Mouse (Mus musculus): ENCODE measurements around the gene Myh7. TPM values are rescaled to one million over a fixed set of nuclear protein-coding genes. Genes with fewer than 3 reads are reported as not detected.
A peak's percentile ranks its signal among the peaks of the same experiment; 100 is the strongest.
"Not testable (repeated sequence)": the region's sequence is repeated elsewhere in the genome, so short reads cannot be mapped to it uniquely, and the experiment has no call there.

The Myh7 gene
- polyA plus RNA-seq (2015; fragmentation: Nextera tagmentation; extraction: Ambion mirVana): 37.3 and 42.7 TPM in 2 replicates

DNA sequence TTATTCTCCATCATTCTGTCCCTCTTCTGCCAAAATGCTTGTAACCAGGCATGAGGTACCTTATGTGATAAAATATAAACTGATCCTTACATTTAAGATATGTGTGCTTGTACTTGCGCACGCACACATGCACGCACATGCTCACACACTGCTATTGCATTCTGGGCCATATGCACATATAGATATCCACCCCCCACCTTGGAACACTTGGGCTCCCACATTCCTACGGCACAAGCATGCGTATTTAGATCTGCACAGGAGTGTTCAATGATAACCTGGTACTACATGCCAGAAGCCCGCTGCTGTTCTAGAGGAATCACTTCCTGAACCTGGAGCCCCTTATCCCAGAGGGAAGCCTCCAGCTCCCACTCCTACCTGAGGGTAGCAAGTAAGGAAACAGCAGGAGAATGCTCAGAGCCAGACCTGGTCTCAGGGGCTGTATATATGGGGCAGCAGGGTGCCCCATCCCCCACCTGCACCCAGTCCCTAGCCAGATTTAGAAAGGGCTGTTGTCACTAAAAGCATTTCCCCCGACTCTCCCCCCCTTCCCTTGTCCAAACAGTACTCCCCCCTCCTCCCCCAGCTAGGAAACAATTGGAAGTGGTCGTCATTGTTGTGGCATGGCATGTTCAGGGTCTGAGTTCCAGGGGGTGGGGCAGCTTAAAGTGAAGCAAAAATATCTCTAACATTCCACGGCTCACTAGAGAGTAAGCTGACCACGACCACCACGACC, at the start of gene Myh7:
Gene Myh7 (minus strand): TSS at position 491 of the 733 bp plus-strand sequence.
- ATAC-seq (ENCODE audit: low read depth): peak; percentile 19; the same call in 1 of the 2 replicates
- Histone ChIP-seq H3K9me3 (ENCODE audit: control insufficient read depth, low read length) (no peaks in the 10 kb centered on the region), H3K27ac (ENCODE audit: low read length) (peak within 1 kb of the TSS; percentile 89), H3K36me3 (ENCODE audit: control insufficient read depth, insufficient read depth, low read length) (no peaks in the 10 kb centered on the region), H3K9ac (ENCODE audit: low read length) (peak within 1 kb of the TSS; percentile 50), H3K27me3 (ENCODE audit: control insufficient read depth, insufficient read depth, low read depth, low read length) (no peaks in the 10 kb centered on the region), H3K4me2 (ENCODE audit: low read depth, low read length) (peak within 1 kb of the TSS; percentile 35), H3K4me3 (ENCODE audit: low read length) (peak within 1 kb of the TSS; percentile 24), H3K4me1 (replicated peaks; ENCODE audit: control insufficient read depth, insufficient read depth, low read length) (peaks cover 16% of the 10 kb centered on the region)
- WGBS: 42% methylated on average over 11 of the region's 11 CpGs

DNA sequence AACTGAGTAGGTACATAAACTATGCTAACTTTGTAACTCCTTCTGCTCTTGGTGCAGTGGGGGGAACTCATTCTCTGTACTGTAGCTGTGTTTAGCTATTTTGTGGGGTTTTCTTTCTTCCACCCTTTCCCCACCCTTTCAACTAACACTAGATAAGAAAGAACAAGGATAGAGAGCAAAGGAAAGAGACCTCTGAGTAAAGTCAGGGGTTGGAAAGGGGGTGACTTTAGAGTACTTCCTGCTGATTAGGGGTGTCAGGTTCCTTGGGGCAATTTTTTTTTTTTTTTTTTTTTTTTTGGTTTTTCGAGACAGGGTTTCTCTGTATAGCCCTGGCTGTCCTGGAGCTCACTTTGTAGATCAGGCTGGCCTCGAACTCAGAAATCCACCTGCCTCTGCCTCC, 49.3 kb upstream of the Myh7 start:
- WGBS: no CpG with 5 or more reads among the region's 2 CpGs
- not testable (repeated sequence) for H3K9me3 ChIP-seq (ENCODE audit: control insufficient read depth, low read length); ATAC-seq (ENCODE audit: low read depth)

GRCm38 (mm10) chr14:55032695-55033225, 38.3 kb upstream of the Myh7 start:
- no peaks in the 10 kb centered on the region for H3K36me3 ChIP-seq (ENCODE audit: control insufficient read depth, insufficient read depth, low read length)
- no peaks in the 10 kb centered on the region for H3K9me3 ChIP-seq (ENCODE audit: control insufficient read depth, low read length)
- H3K4me3 ChIP-seq (ENCODE audit: low read length): no peak overlapping the region
- H3K4me1 ChIP-seq (replicated peaks; ENCODE audit: control insufficient read depth, insufficient read depth, low read length): no peaks in the 10 kb centered on the region; the same call in 1 of the 2 replicates
- no peaks in the 10 kb centered on the region for H3K27me3 ChIP-seq (ENCODE audit: control insufficient read depth, insufficient read depth, low read depth, low read length)
- no peak overlapping the region for H3K9ac ChIP-seq (ENCODE audit: low read length)
- 56% methylated on average over 19 of the region's 19 CpGs for WGBS
- no peak overlapping the region for H3K27ac ChIP-seq (ENCODE audit: low read length)
- no peak for ATAC-seq (ENCODE audit: low read depth)
- no peak overlapping the region for H3K4me2 ChIP-seq (ENCODE audit: low read depth, low read length)

More for the DNA sequence above, 49.3 kb upstream of the Myh7 start:
- not testable (repeated sequence) for H3K4me1 ChIP-seq (replicated peaks; ENCODE audit: control insufficient read depth, insufficient read depth, low read length); H3K27ac ChIP-seq (ENCODE audit: low read length); H3K4me3 ChIP-seq (ENCODE audit: low read length); H3K27me3 ChIP-seq (ENCODE audit: control insufficient read depth, insufficient read depth, low read depth, low read length); H3K36me3 ChIP-seq (ENCODE audit: control insufficient read depth, insufficient read depth, low read length); H3K9ac ChIP-seq (ENCODE audit: low read length); H3K4me2 ChIP-seq (ENCODE audit: low read depth, low read length)

- no peak for ATAC-seq (ENCODE audit: low read depth)
- H3K4me3 ChIP-seq (ENCODE audit: low read length): no peak overlapping the region
- no peak overlapping the region for H3K4me2 ChIP-seq (ENCODE audit: low read depth, low read length)
- WGBS: 10% methylated on average over 11 of the region's 11 CpGs
- no peaks in the 10 kb centered on the region for H3K27me3 ChIP-seq (ENCODE audit: control insufficient read depth, insufficient read depth, low read depth, low read length)
- no peak overlapping the region for H3K9ac ChIP-seq (ENCODE audit: low read length)
- no peaks in the 10 kb centered on the region; the same call in 1 of the 2 replicates for H3K4me1 ChIP-seq (replicated peaks; ENCODE audit: control insufficient read depth, insufficient read depth, low read length)
- H3K9me3 ChIP-seq (ENCODE audit: control insufficient read depth, low read length): no peaks in the 10 kb centered on the region
- no peak overlapping the region for H3K27ac ChIP-seq (ENCODE audit: low read length)
- peaks cover 6% of the 10 kb centered on the region for H3K36me3 ChIP-seq (ENCODE audit: control insufficient read depth, insufficient read depth, low read length)
Observed at GRCm38 (mm10) chr14:55029034-55029698, 34.7 kb upstream of the Myh7 start.

GRCm38 (mm10) chr14:55028333-55028835, 34.0 kb upstream of the Myh7 start:
- Histone ChIP-seq H3K9me3 (ENCODE audit: control insufficient read depth, low read length) (no peaks in the 10 kb centered on the region), H3K4me2 (ENCODE audit: low read depth, low read length) (no peak overlapping the region), H3K4me3 (ENCODE audit: low read length) (no peak overlapping the region), H3K4me1 (replicated peaks; ENCODE audit: control insufficient read depth, insufficient read depth, low read length) (no peaks in the 10 kb centered on the region; the same call in 1 of the 2 replicates), H3K27ac (ENCODE audit: low read length) (no peak overlapping the region), H3K36me3 (ENCODE audit: control insufficient read depth, insufficient read depth, low read length) (peaks cover 9% of the 10 kb centered on the region), H3K27me3 (ENCODE audit: control insufficient read depth, insufficient read depth, low read depth, low read length) (no peaks in the 10 kb centered on the region), H3K9ac (ENCODE audit: low read length) (no peak overlapping the region)
- no peak for ATAC-seq (ENCODE audit: low read depth)
- WGBS: 18% methylated on average over 5 of the region's 5 CpGs

GRCm38 (mm10) chr14:55027653-55028052, 33.2 kb upstream of the Myh7 start:
- Histone ChIP-seq H3K9ac (ENCODE audit: low read length) (no peak overlapping the region), H3K27me3 (ENCODE audit: control insufficient read depth, insufficient read depth, low read depth, low read length) (no peaks in the 10 kb centered on the region), H3K4me3 (ENCODE audit: low read length) (no peak overlapping the region), H3K36me3 (ENCODE audit: control insufficient read depth, insufficient read depth, low read length) (peaks cover 15% of the 10 kb centered on the region), H3K4me1 (replicated peaks; ENCODE audit: control insufficient read depth, insufficient read depth, low read length) (no peaks in the 10 kb centered on the region; the same call in 1 of the 2 replicates), H3K4me2 (ENCODE audit: low read depth, low read length) (no peak overlapping the region), H3K9me3 (ENCODE audit: control insufficient read depth, low read length) (no peaks in the 10 kb centered on the region), H3K27ac (ENCODE audit: low read length) (no peak overlapping the region)
- no peak for ATAC-seq (ENCODE audit: low read depth)
- WGBS: 22% methylated on average over 6 of the region's 6 CpGs

GRCm38 (mm10) chr14:55027251-55027650, 32.8 kb upstream of the Myh7 start:
- WGBS: 13% methylated on average over 5 of the region's 5 CpGs
- Histone ChIP-seq H3K9ac (ENCODE audit: low read length) (no peak overlapping the region), H3K4me2 (ENCODE audit: low read depth, low read length) (no peak overlapping the region), H3K27me3 (ENCODE audit: control insufficient read depth, insufficient read depth, low read depth, low read length) (no peaks in the 10 kb centered on the region), H3K9me3 (ENCODE audit: control insufficient read depth, low read length) (no peaks in the 10 kb centered on the region), H3K4me3 (ENCODE audit: low read length) (no peak overlapping the region), H3K27ac (ENCODE audit: low read length) (no peak overlapping the region), H3K36me3 (ENCODE audit: control insufficient read depth, insufficient read depth, low read length) (peaks cover 15% of the 10 kb centered on the region), H3K4me1 (replicated peaks; ENCODE audit: control insufficient read depth, insufficient read depth, low read length) (no peaks in the 10 kb centered on the region; the same call in 1 of the 2 replicates)
- ATAC-seq (ENCODE audit: low read depth): no peak

- H3K4me2 ChIP-seq (ENCODE audit: low read depth, low read length): no peak overlapping the region
- no peaks in the 10 kb centered on the region for H3K9me3 ChIP-seq (ENCODE audit: control insufficient read depth, low read length)
- H3K27ac ChIP-seq (ENCODE audit: low read length): no peak overlapping the region
- H3K36me3 ChIP-seq (ENCODE audit: control insufficient read depth, insufficient read depth, low read length): peaks cover 26% of the 10 kb centered on the region
- 78% methylated on average over 5 of the region's 5 CpGs for WGBS
- H3K4me3 ChIP-seq (ENCODE audit: low read length): no peak overlapping the region
- no peak overlapping the region for H3K9ac ChIP-seq (ENCODE audit: low read length)
- no peak for ATAC-seq (ENCODE audit: low read depth)
- no peaks in the 10 kb centered on the region for H3K27me3 ChIP-seq (ENCODE audit: control insufficient read depth, insufficient read depth, low read depth, low read length)
- no peaks in the 10 kb centered on the region; the same call in 1 of the 2 replicates for H3K4me1 ChIP-seq (replicated peaks; ENCODE audit: control insufficient read depth, insufficient read depth, low read length)
Observed at GRCm38 (mm10) chr14:55025527-55025926, 31.1 kb upstream of the Myh7 start.

DNA sequence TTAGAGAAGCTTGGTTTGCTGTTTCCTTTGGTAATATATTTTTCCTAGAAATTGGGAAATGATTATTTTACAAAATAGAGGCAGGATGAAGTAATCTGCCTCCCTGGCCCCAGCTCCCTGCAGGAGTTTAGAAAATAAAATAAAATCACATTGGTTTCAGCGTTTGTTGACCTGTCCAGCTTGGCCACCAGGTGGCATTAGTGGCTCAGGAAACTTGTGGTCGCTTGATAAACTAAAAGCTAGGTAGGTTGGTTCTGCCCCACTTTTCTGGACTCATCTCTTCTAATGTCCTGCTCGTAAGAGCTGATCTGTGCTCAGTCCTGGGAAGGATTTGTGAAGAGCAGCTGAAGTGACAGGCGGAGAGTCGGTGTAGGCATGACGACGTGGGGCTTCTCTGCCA, 29.8 kb upstream of the Myh7 start:
- no peak overlapping the region for H3K4me2 ChIP-seq (ENCODE audit: low read depth, low read length)
- no peaks in the 10 kb centered on the region; the same call in 1 of the 2 replicates for H3K4me1 ChIP-seq (replicated peaks; ENCODE audit: control insufficient read depth, insufficient read depth, low read length)
- 61% methylated on average over 7 of the region's 7 CpGs for WGBS
- H3K27me3 ChIP-seq (ENCODE audit: control insufficient read depth, insufficient read depth, low read depth, low read length): no peaks in the 10 kb centered on the region
- H3K9ac ChIP-seq (ENCODE audit: low read length): no peak overlapping the region
- H3K36me3 ChIP-seq (ENCODE audit: control insufficient read depth, insufficient read depth, low read length): peaks cover 28% of the 10 kb centered on the region
- no peak overlapping the region for H3K27ac ChIP-seq (ENCODE audit: low read length)
- H3K9me3 ChIP-seq (ENCODE audit: control insufficient read depth, low read length): no peaks in the 10 kb centered on the region
- no peak overlapping the region for H3K4me3 ChIP-seq (ENCODE audit: low read length)
- no peak for ATAC-seq (ENCODE audit: low read depth)
